In the genomic region with DNA sequence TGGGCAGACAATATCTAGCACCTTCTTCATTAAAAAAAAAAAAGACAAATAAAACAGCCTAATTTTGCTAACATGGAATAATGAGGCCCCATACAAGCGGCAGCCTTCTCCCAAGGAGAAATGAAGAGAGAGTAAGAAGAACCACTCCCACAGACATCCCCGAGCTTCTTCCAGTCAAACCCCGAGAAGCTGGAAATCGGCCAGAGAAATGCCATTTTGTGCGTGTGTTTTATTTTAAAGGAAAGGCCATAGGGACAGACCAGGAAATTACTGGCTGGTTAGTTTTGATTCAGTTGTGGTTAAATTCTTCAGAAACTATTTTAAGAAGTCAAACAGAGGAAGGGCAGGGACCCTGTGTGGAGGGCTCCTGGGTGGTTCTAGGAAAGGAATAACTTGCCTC, we compare ENCODE assay signal across 21 mouse cellular contexts.
DNase-seq lines count a peak whose midpoint lies in the region; ATAC-seq and TF ChIP-seq lines count a peak whose summit lies in the region.
"Had no signal": no experiment of that assay in that cellular context is flagged by ENCODE, and none has a peak within 500 bp of the region (broad histone marks: within the 10 kb centered on the region; RNA-seq: fewer than 3 reads in every experiment).

No protein-coding gene starts in this region.

- no peak overlapping the region for H3K27ac ChIP-seq in kidney, postnatal 0 days
- no peak overlapping the region for H3K27ac ChIP-seq in lung, postnatal 0 days (ENCODE audit: low read length)
- no peak overlapping the region for H3K27ac ChIP-seq in neural tube, embryonic 15.5 days (replicated peaks)
- H3K27ac ChIP-seq: embryonic facial prominence, embryonic 15.5 days; forebrain, embryonic 10.5 days; heart, adult 2 months; hindbrain, embryonic 12.5 days; left cerebral cortex, adult 2 months; limb, embryonic 13.5 days; midbrain, embryonic 15.5 days had no signal

- H3K9me3 ChIP-seq in kidney, postnatal 0 days (replicated peaks; ENCODE audit: low read length), result no peaks in the 10 kb centered on the region
- H3K9me3 ChIP-seq in lung, postnatal 0 days (ENCODE audit: low read length), result no peaks in the 10 kb centered on the region
- H3K9me3 ChIP-seq in neural tube, embryonic 15.5 days (replicated peaks), result no peaks in the 10 kb centered on the region
- H3K9me3 ChIP-seq: embryonic facial prominence, embryonic 15.5 days; forebrain, embryonic 10.5 days; hindbrain, embryonic 12.5 days; limb, embryonic 13.5 days; midbrain, embryonic 15.5 days had no signal

- H3K4me3 ChIP-seq in kidney, postnatal 0 days (replicated peaks; ENCODE audit: low read depth, low read length), result no peak overlapping the region
- H3K4me3 ChIP-seq in lung, postnatal 0 days (ENCODE audit: low read depth, low read length), result no peak overlapping the region
- no peak overlapping the region for H3K4me3 ChIP-seq in neural tube, embryonic 15.5 days (replicated peaks)
- H3K4me3 ChIP-seq: embryonic facial prominence, embryonic 15.5 days; forebrain, embryonic 10.5 days; heart, adult 2 months; hindbrain, embryonic 12.5 days; left cerebral cortex, adult 2 months; limb, embryonic 13.5 days; midbrain, embryonic 15.5 days had no signal

- no peaks in the 10 kb centered on the region for H3K36me3 ChIP-seq in kidney, postnatal 0 days (ENCODE audit: insufficient read depth, low read length)
- no peaks in the 10 kb centered on the region for H3K36me3 ChIP-seq in lung, postnatal 0 days (ENCODE audit: insufficient read depth, low read length)
- H3K36me3 ChIP-seq in neural tube, embryonic 15.5 days, result no peaks in the 10 kb centered on the region
- H3K36me3 ChIP-seq: embryonic facial prominence, embryonic 15.5 days; forebrain, embryonic 10.5 days; hindbrain, embryonic 12.5 days; limb, embryonic 13.5 days; midbrain, embryonic 15.5 days had no signal

- TF ChIP-seq CTCF in kidney, postnatal 0 days (IDR thresholded peaks at IDR 0.05; ENCODE audit: low read depth), result no peak
- no peak for TF ChIP-seq CTCF in lung, postnatal 0 days (IDR thresholded peaks at IDR 0.05)

- no peak overlapping the region for H3K4me2 ChIP-seq in kidney, postnatal 0 days (ENCODE audit: low read length)
- no peak overlapping the region for H3K4me2 ChIP-seq in lung, postnatal 0 days (replicated peaks; ENCODE audit: low read depth, low read length)
- H3K4me2 ChIP-seq in neural tube, embryonic 15.5 days, result no peak overlapping the region
- H3K4me2 ChIP-seq: embryonic facial prominence, embryonic 15.5 days; hindbrain, embryonic 12.5 days; limb, embryonic 13.5 days; midbrain, embryonic 15.5 days had no signal

- ATAC-seq in cerebellum, adult (ENCODE audit: insufficient number of reproducible peaks, low FRiP score, low TSS enrichment), result no peak
- ATAC-seq in kidney, postnatal 0 days (replicated peaks; ENCODE audit: low FRiP score, low read depth), result no peak
- ATAC-seq in lung, postnatal 0 days, result no peak
- no peak for ATAC-seq in neural tube, embryonic 15.5 days (ENCODE audit: low FRiP score)
- ATAC-seq: liver, postnatal 0 days; midbrain, embryonic 15.5 days had no signal

- DNase-seq in cerebellum, postnatal 25 days, result peak; percentile 17 to 42
- DNase-seq in kidney, postnatal 0 days (ENCODE audit: low spot score), result peak; percentile 11
- DNase-seq in kidney, adult 9 months, result no peak
- DNase-seq in lung, postnatal 0 days (ENCODE audit: low spot score), result peak; percentile 8
- no peak for DNase-seq in lung, postnatal 4 days
- DNase-seq: adrenal gland, postnatal 25 days; B cell, adult 2 months; gastrocnemius, postnatal 14 days; heart, adult 2 months; kidney, adult 11 months; liver, postnatal 0 days; retina, postnatal 1 day; thymus, postnatal 36 days had no signal

- TF ChIP-seq EP300 in lung, postnatal 0 days (IDR thresholded peaks at IDR 0.05), result no peak

- H3K27me3 ChIP-seq in kidney, postnatal 0 days (ENCODE audit: insufficient read depth, low read length), result no peaks in the 10 kb centered on the region
- no peaks in the 10 kb centered on the region for H3K27me3 ChIP-seq in lung, postnatal 0 days (replicated peaks; ENCODE audit: insufficient read depth, low read length)
- H3K27me3 ChIP-seq in neural tube, embryonic 15.5 days (replicated peaks), result no peaks in the 10 kb centered on the region
- H3K27me3 ChIP-seq: embryonic facial prominence, embryonic 15.5 days; hindbrain, embryonic 12.5 days; midbrain, embryonic 15.5 days had no signal

- no peak overlapping the region for H3K9ac ChIP-seq in kidney, postnatal 0 days (ENCODE audit: low read depth, low read length)
- no peak overlapping the region for H3K9ac ChIP-seq in lung, postnatal 0 days (replicated peaks; ENCODE audit: low read depth)
- H3K9ac ChIP-seq in neural tube, embryonic 15.5 days (replicated peaks), result no peak overlapping the region
- H3K9ac ChIP-seq: embryonic facial prominence, embryonic 15.5 days; hindbrain, embryonic 12.5 days; limb, embryonic 13.5 days; liver, postnatal 0 days; midbrain, embryonic 15.5 days had no signal

- WGBS in kidney, postnatal 0 days, result 29% methylated on average over 5 of the region's 5 CpGs
- 32% methylated on average over 5 of the region's 5 CpGs for WGBS in lung, postnatal 0 days
- 72% methylated on average over 5 of the region's 5 CpGs for WGBS in neural tube, embryonic 15.5 days

- H3K4me1 ChIP-seq in kidney, postnatal 0 days (replicated peaks; ENCODE audit: insufficient read depth, low read length), result no peaks in the 10 kb centered on the region
- H3K4me1 ChIP-seq in lung, postnatal 0 days (ENCODE audit: insufficient read depth, low read depth, low read length), result peaks cover 5% of the 10 kb centered on the region; the same call in 1 of the 2 replicates
- no peaks in the 10 kb centered on the region for H3K4me1 ChIP-seq in neural tube, embryonic 15.5 days
- H3K4me1 ChIP-seq: hindbrain, embryonic 12.5 days; midbrain, embryonic 15.5 days had no signal

Comparison
In these comparisons a context has a peak if more than half of its experiments do, and no peak if none do; other contexts are left out.
1. DNase-seq: peak in cerebellum, postnatal 25 days (2 of 2), kidney, postnatal 0 days (single experiment) and lung, postnatal 0 days (single experiment); none in kidney, adult 9 months (single experiment) and lung, postnatal 4 days (0 of 2).